Mouse (Mus musculus): Measurements from ENCODE around the gene Slc17a8. TPM values are rescaled to one million over a fixed set of nuclear protein-coding genes. Genes with fewer than 3 reads are reported as not detected.
"Not testable (repeated sequence)": the region's sequence is repeated elsewhere in the genome, so short reads cannot be mapped to it uniquely, and the experiment has no call there.

Slc17a8 gene
- polyA plus RNA-seq, 1 experiment from 2014 or later = 0.29 TPM

DNA sequence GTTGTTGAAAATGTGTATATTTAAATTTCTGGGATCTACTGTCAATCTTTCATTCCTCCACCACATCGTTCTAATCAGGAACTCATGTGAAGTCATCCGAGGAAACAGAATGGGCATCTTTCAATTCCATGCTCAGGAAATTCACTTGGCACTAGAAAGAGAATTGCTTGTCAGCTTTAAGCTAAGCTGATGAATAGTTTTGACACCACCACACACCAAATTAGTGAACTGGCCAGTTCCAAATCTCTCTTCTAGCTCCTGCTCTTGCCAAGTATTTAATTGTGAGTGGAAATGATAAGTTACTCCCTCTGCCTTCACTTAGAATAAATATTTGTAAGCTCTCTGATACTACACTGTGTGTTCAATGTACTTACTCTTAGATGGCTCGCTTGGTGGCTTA is 61.7 kb downstream of the Slc17a8 start:
- H3K9me3 ChIP-seq (replicated peaks; ENCODE audit: low read length) = no peaks in the 10 kb centered on the region
- 63% methylated on average over 3 of the region's 3 CpGs for WGBS
- no peak for TF ChIP-seq CTCF (IDR thresholded peaks at IDR 0.05; ENCODE audit: low read depth)
- H3K36me3 ChIP-seq (ENCODE audit: insufficient read depth, low read length) = no peaks in the 10 kb centered on the region
- no peaks in the 10 kb centered on the region for H3K27me3 ChIP-seq (ENCODE audit: insufficient read depth, low read length)
- no peaks in the 10 kb centered on the region for H3K4me1 ChIP-seq (replicated peaks; ENCODE audit: insufficient read depth, low read length)
- H3K4me2 ChIP-seq (ENCODE audit: low read length) = no peak overlapping the region
- DNase-seq (ENCODE audit: low spot score) (no peak), ATAC-seq (replicated peaks; ENCODE audit: low FRiP score, low read depth) (no peak)
- no peak overlapping the region for H3K4me3 ChIP-seq (replicated peaks; ENCODE audit: low read depth, low read length)
- H3K27ac ChIP-seq = no peak overlapping the region
- H3K9ac ChIP-seq (ENCODE audit: low read depth, low read length) = no peak overlapping the region

DNA sequence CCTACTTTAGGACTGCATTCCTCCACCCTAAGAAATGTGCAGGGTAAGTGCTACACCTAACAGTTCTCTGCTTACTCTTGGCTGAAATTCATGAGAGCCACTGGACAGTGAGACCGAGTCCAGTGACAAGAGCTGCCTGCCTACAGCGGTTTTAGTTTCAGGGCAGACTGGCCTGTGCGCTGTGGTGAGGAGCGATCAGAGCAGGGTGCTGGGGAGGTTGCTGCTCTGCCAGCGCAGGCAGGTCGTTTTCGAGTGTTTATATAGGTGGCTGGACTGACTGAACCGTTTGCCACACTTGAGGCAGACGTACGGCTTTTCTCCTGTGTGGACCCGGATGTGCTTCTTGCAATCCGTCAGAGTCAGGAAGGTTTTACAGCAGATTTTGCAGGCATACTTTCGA is 66.2 kb downstream of the Slc17a8 start:
- not testable (repeated sequence) for ATAC-seq (replicated peaks; ENCODE audit: low FRiP score, low read depth)

DNA sequence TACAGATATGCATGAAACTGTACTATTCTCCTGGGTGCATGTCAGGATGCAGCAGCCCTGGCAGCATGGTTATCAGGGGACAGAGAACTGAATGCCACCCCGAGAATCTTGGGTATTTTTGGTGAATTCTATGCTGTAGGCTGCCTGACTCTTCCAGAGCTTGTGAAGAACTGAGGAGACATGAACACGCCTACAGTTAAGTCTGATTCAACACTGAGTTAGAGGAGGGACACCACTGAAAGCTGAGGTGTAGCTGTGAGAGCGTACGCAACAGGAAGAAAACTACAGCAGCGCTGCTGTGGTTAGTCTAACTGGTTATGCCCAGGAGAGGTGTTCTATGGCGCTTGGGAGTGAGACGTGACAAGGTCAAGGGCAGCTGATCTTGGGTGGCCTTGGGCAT is 67.2 kb downstream of the Slc17a8 start:
- whole genome bisulfite sequencing = 90% methylated on average over 7 of the region's 7 CpGs
- not testable (repeated sequence) for H3K27ac ChIP-seq; DNase-seq (ENCODE audit: low spot score); ATAC-seq (replicated peaks; ENCODE audit: low FRiP score, low read depth); H3K4me3 ChIP-seq (replicated peaks; ENCODE audit: low read depth, low read length); H3K36me3 ChIP-seq (ENCODE audit: insufficient read depth, low read length); H3K9ac ChIP-seq (ENCODE audit: low read depth, low read length); H3K4me1 ChIP-seq (replicated peaks; ENCODE audit: insufficient read depth, low read length); H3K9me3 ChIP-seq (replicated peaks; ENCODE audit: low read length); H3K4me2 ChIP-seq (ENCODE audit: low read length); H3K27me3 ChIP-seq (ENCODE audit: insufficient read depth, low read length)

More for the DNA sequence above, 66.2 kb downstream of the Slc17a8 start:
- H3K36me3 ChIP-seq (ENCODE audit: insufficient read depth, low read length); H3K4me3 ChIP-seq (replicated peaks; ENCODE audit: low read depth, low read length); DNase-seq (ENCODE audit: low spot score); H3K27ac ChIP-seq; H3K27me3 ChIP-seq (ENCODE audit: insufficient read depth, low read length); H3K4me2 ChIP-seq (ENCODE audit: low read length); H3K4me1 ChIP-seq (replicated peaks; ENCODE audit: insufficient read depth, low read length); H3K9ac ChIP-seq (ENCODE audit: low read depth, low read length); H3K9me3 ChIP-seq (replicated peaks; ENCODE audit: low read length): not testable (repeated sequence)
- 39% methylated on average over 12 of the region's 13 CpGs for WGBS

DNA sequence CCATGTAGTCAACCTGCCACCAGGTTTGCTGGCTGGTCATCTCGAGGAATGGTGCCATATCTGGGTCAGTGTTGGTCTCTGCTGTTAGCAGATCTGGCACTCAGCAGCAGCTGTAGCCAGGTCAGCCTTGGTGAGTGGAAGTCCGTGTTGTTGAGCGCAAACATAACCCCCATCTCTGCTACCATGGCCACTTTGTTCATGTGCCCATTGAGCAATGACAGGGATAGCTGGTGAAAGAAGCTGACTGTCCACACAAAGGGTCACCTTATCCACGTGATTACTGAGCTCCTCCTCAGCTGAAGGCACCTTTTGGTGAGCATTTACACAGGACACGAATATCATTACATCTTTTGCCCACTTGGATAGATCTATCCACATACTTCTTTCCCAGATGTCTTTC is 68.0 kb downstream of the Slc17a8 start:
- DNase-seq (ENCODE audit: low spot score) (no peak), ATAC-seq (replicated peaks; ENCODE audit: low FRiP score, low read depth) (no peak)
- Histone ChIP-seq H3K36me3 (ENCODE audit: insufficient read depth, low read length) (no peaks in the 10 kb centered on the region), H3K27ac (no peak overlapping the region), H3K4me3 (replicated peaks; ENCODE audit: low read depth, low read length) (no peak overlapping the region), H3K9ac (ENCODE audit: low read depth, low read length) (no peak overlapping the region), H3K9me3 (replicated peaks; ENCODE audit: low read length) (no peaks in the 10 kb centered on the region), H3K27me3 (ENCODE audit: insufficient read depth, low read length) (no peaks in the 10 kb centered on the region), H3K4me1 (replicated peaks; ENCODE audit: insufficient read depth, low read length) (no peaks in the 10 kb centered on the region), H3K4me2 (ENCODE audit: low read length) (no peak overlapping the region)
- TF ChIP-seq CTCF (IDR thresholded peaks at IDR 0.05; ENCODE audit: low read depth) = no peak
- WGBS = 83% methylated on average over 5 of the region's 5 CpGs

GRCm38 (mm10) chr10:89551657-89552056 is 69.4 kb downstream of the Slc17a8 start:
- H3K4me1 ChIP-seq (replicated peaks; ENCODE audit: insufficient read depth, low read length) = no peaks in the 10 kb centered on the region
- 91% methylated on average over 4 of the region's 4 CpGs for WGBS
- no peaks in the 10 kb centered on the region for H3K36me3 ChIP-seq (ENCODE audit: insufficient read depth, low read length)
- TF ChIP-seq CTCF (IDR thresholded peaks at IDR 0.05; ENCODE audit: low read depth) = no peak
- no peaks in the 10 kb centered on the region for H3K27me3 ChIP-seq (ENCODE audit: insufficient read depth, low read length)
- H3K4me2 ChIP-seq (ENCODE audit: low read length) = no peak overlapping the region
- H3K9ac ChIP-seq (ENCODE audit: low read depth, low read length) = no peak overlapping the region
- no peak for ATAC-seq (replicated peaks; ENCODE audit: low FRiP score, low read depth)
- H3K4me3 ChIP-seq (replicated peaks; ENCODE audit: low read depth, low read length) = no peak overlapping the region
- H3K27ac ChIP-seq = no peak overlapping the region
- H3K9me3 ChIP-seq (replicated peaks; ENCODE audit: low read length) = no peaks in the 10 kb centered on the region
- DNase-seq (ENCODE audit: low spot score) = no peak

GRCm38 (mm10) chr10:89548028-89548427 is 73.0 kb downstream of the Slc17a8 start:
- Histone ChIP-seq H3K4me2 (ENCODE audit: low read length) (no peak overlapping the region), H3K36me3 (ENCODE audit: insufficient read depth, low read length) (no peaks in the 10 kb centered on the region), H3K9ac (ENCODE audit: low read depth, low read length) (no peak overlapping the region), H3K4me3 (replicated peaks; ENCODE audit: low read depth, low read length) (no peak overlapping the region), H3K27ac (no peak overlapping the region), H3K9me3 (replicated peaks; ENCODE audit: low read length) (no peaks in the 10 kb centered on the region), H3K4me1 (replicated peaks; ENCODE audit: insufficient read depth, low read length) (no peaks in the 10 kb centered on the region), H3K27me3 (ENCODE audit: insufficient read depth, low read length) (no peaks in the 10 kb centered on the region)
- WGBS = 28% methylated on average over 6 of the region's 6 CpGs
- ATAC-seq (replicated peaks; ENCODE audit: low FRiP score, low read depth) (no peak), DNase-seq (ENCODE audit: low spot score) (no peak)
- no peak for TF ChIP-seq CTCF (IDR thresholded peaks at IDR 0.05; ENCODE audit: low read depth)

DNA sequence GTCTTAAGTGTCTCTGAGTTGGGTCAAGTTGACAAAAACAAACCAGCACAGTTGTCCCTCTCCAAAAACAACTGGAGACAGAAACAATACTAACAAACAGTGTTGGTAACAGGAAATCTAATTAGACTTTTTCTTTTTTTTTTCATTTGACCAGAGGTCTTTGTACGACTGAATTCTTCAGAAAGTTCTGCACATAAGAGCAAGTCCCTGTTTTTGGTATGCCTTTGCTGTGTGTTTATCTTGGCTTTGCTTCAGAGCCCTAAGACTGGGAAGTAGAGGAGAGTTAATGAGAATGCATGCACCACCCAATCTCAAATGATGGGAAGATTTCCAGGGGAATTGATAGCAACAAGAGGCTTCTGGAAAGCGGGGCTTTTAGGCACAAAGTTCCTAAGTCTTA is 74.1 kb downstream of the Slc17a8 start:
- Histone ChIP-seq H3K36me3 (ENCODE audit: insufficient read depth, low read length) (no peaks in the 10 kb centered on the region), H3K4me3 (replicated peaks; ENCODE audit: low read depth, low read length) (no peak overlapping the region), H3K4me1 (replicated peaks; ENCODE audit: insufficient read depth, low read length) (no peaks in the 10 kb centered on the region), H3K9me3 (replicated peaks; ENCODE audit: low read length) (no peaks in the 10 kb centered on the region), H3K9ac (ENCODE audit: low read depth, low read length) (no peak overlapping the region), H3K27me3 (ENCODE audit: insufficient read depth, low read length) (no peaks in the 10 kb centered on the region), H3K27ac (no peak overlapping the region), H3K4me2 (ENCODE audit: low read length) (no peak overlapping the region)
- no peak for ATAC-seq (replicated peaks; ENCODE audit: low FRiP score, low read depth)
- no peak for TF ChIP-seq CTCF (IDR thresholded peaks at IDR 0.05; ENCODE audit: low read depth)
- WGBS = 49% methylated on average over 2 of the region's 2 CpGs
- peak; percentile 54 for DNase-seq (ENCODE audit: low spot score)

Measured in kidney, postnatal 0 days (tissue).